Mouse (Mus musculus): ENCODE results near the gene Odf2l. TPM values are rescaled to one million over a fixed set of nuclear protein-coding genes. Genes with fewer than 3 reads are reported as not detected.

Gene Odf2l
- polyA plus RNA-seq, 1 experiment = 4.5 TPM

Other genes with a start within 250 kb of the Odf2l start
- gene Clca4b, start 186.1 kb upstream of the Odf2l start, polyA plus RNA-seq (2012; rRNA removed) = 0.03 and 0.06 TPM in 2 replicates
- gene Clca4a, start 143.5 kb upstream of the Odf2l start, polyA plus RNA-seq (2012; rRNA removed) = not detected in 2 replicates
- 0.07 TPM in 1 of 2 replicates, not detected in the other for gene Clca1, start 85.8 kb upstream of the Odf2l start, polyA plus RNA-seq (2012; rRNA removed)
- 0.63 and 0.96 TPM in 2 replicates for gene Clca2, start 19.1 kb upstream of the Odf2l start, polyA plus RNA-seq (2012; rRNA removed)
- 0.31 and 0.32 TPM in 2 replicates for gene Col24a1, start 173.9 kb downstream of the Odf2l start, polyA plus RNA-seq (2012; rRNA removed)